Mouse (Mus musculus) myocyte (in vitro differentiated cells): ENCODE results near the gene Tubg2. TPM values are rescaled to one million over a fixed set of nuclear protein-coding genes. Genes with fewer than 3 reads are reported as not detected.

Source experiments
- H3K27me3 ChIP-seq: one replicate; pipeline ENCODE4 v1.6.1; 2011; ENCODE audit not compliant: control insufficient read depth, insufficient read depth, insufficient read length
- H3K36me3 ChIP-seq: one replicate; pipeline ENCODE4 v1.6.1; 2011; ENCODE audit not compliant: control insufficient read depth, insufficient read depth
- H3K4me2 ChIP-seq: one replicate; pipeline ENCODE4 v1.6.1; 2011; ENCODE audit warnings: low read depth, control low read depth
- H3K4me3 ChIP-seq: one replicate; pipeline ENCODE4 v1.5.1; 2011; ENCODE audit warnings: mild to moderate bottlenecking, control low read depth, moderate library complexity
- H3K79me2 ChIP-seq: one replicate; pipeline ENCODE4 v1.6.1; 2011; ENCODE audit not compliant: control insufficient read depth, insufficient read depth
- H3ac ChIP-seq: one replicate; pipeline ENCODE4 v1.6.1; 2011; ENCODE audit not compliant: control insufficient read depth, insufficient read length
- CEBPB ChIP-seq: IDR thresholded peaks from 2 replicates; pipeline ENCODE4 v1.6.1; 2011; ENCODE audit warnings: mild to moderate bottlenecking, moderate library complexity; ENCODE audit not compliant: poor library complexity, insufficient read depth, severe bottlenecking
- E2F4 ChIP-seq: IDR thresholded peaks from one replicate; pipeline ENCODE4 v1.6.1; 2011; ENCODE audit warnings: mild to moderate bottlenecking, control low read depth, moderate library complexity; ENCODE audit not compliant: insufficient read depth
- MAX ChIP-seq: IDR thresholded peaks from one replicate; pipeline ENCODE4 v1.6.1; 2011; ENCODE audit warnings: low read depth, mild to moderate bottlenecking, control low read depth
- MYOD1 ChIP-seq, 3 experiments: IDR thresholded peaks; one replicate each; pipeline ENCODE4 v1.6.1; 2011; ENCODE audit warnings: control low read depth in 2 of 3, low read depth in 2 of 3, mild to moderate bottlenecking in 2 of 3, moderate library complexity in 1 of 3; ENCODE audit not compliant: insufficient read length in 2 of 3, control insufficient read depth in 1 of 3
- MYOG ChIP-seq, 3 experiments: IDR thresholded peaks; one replicate each; pipeline ENCODE4 v1.6.1; 2011; ENCODE audit warnings: control low read depth in 2 of 3, low read depth in 2 of 3, mild to moderate bottlenecking in 2 of 3; ENCODE audit not compliant: insufficient read length in 2 of 3, control insufficient read depth in 1 of 3, insufficient read depth in 1 of 3
- POLR2A ChIP-seq: IDR thresholded peaks from one replicate; pipeline ENCODE4 v1.6.1; 2011; ENCODE audit warnings: low read depth, mild to moderate bottlenecking, control low read depth, moderate library complexity; ENCODE audit not compliant: insufficient read length
- POLR2AphosphoS2 ChIP-seq: IDR thresholded peaks from one replicate; pipeline ENCODE4 v1.6.1; 2011; ENCODE audit warnings: low read depth, control low read depth; ENCODE audit not compliant: insufficient read length
- REST ChIP-seq: IDR thresholded peaks from one replicate; pipeline ENCODE4 v1.6.1; 2011; ENCODE audit warnings: mild to moderate bottlenecking, control low read depth, moderate library complexity; ENCODE audit not compliant: insufficient read depth, insufficient read length
- SRF ChIP-seq: IDR thresholded peaks from one replicate; pipeline ENCODE4 v1.6.1; 2011; ENCODE audit warnings: low read depth; ENCODE audit not compliant: control insufficient read depth, insufficient read length
- TCF12 ChIP-seq: IDR thresholded peaks from one replicate; pipeline ENCODE4 v1.6.1; 2011; ENCODE audit warnings: mild to moderate bottlenecking, control low read depth; ENCODE audit not compliant: poor library complexity, insufficient read depth, severe bottlenecking
- TCF3 ChIP-seq: IDR thresholded peaks from one replicate; pipeline ENCODE4 v1.6.1; 2011; ENCODE audit warnings: low read depth, control low read depth; ENCODE audit not compliant: insufficient read length
- USF1 ChIP-seq: IDR thresholded peaks from one replicate; pipeline ENCODE4 v1.6.1; 2011; ENCODE audit warnings: low read depth, mild to moderate bottlenecking, control low read depth, moderate library complexity
- polyA plus RNA-seq: library from polyadenylated mRNA; unstranded; fragments of >200 nt; fragmentation: generic; extraction: Trizol; gene quantifications from one replicate; pipeline ENCODE4 v1.2.1, GENCODE M21; 2012; ENCODE audit warnings: missing spikeins

The Tubg2 gene
- 0.18 TPM for polyA plus RNA-seq

DNA sequence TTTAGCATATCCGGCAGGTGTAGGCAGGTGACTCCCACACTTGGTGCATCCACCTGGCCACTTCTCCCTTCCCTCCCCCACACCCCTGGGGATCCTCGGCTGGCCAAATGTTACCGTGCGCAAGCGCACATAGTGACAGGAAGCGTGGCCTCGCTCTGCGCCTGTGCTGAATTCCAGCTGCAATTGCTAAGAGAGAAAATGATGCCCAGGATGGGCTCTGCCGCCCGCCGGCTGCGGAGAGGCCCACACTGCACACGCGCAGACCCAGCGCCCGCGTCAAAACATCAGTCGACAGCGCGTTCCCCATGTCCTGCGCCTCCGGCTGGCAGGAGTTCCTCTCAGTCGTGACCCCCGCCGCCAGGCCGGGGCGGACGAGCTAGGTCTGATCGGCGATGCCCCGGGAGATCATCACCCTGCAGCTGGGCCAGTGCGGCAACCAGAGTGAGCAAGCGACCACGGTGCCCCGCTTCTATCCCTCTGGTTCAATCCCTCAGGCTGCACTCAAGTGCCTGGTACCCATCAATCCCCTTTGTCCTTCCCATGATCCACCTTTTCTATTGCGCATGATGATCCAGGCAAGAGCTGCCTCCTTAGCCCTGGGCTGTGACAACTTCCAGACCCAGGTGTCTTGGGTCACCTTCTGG, at the start of gene Tubg2:
Gene Tubg2 (plus strand): TSS at position 180 of the 644 bp plus-strand sequence.
- Histone ChIP-seq H3ac (no peak within 1 kb of the TSS), H3K4me3 (no peak within 1 kb of the TSS), H3K4me2 (no peak within 1 kb of the TSS), H3K27me3 (no peaks in the 10 kb centered on the region), H3K79me2 (no peaks in the 10 kb centered on the region), H3K36me3 (no peaks in the 10 kb centered on the region)
- TF ChIP-seq TCF12 (no peak), SRF (no peak), REST (no peak), POLR2AphosphoS2 (no peak), E2F4 (no peak), USF1 (no peak), TCF3 (no peak), POLR2A (no peak), MAX (no peak), MYOD1 (IDR thresholded peaks at IDR 0.05; ENCODE audit: control insufficient read depth in 1 of 3, insufficient read length in 2 of 3, low read depth in 2 of 3) (no peak), MYOG (IDR thresholded peaks at IDR 0.05; ENCODE audit: control insufficient read depth in 1 of 3, insufficient read depth in 1 of 3, insufficient read length in 2 of 3, low read depth in 2 of 3) (no peak), CEBPB (no peak)

DNA sequence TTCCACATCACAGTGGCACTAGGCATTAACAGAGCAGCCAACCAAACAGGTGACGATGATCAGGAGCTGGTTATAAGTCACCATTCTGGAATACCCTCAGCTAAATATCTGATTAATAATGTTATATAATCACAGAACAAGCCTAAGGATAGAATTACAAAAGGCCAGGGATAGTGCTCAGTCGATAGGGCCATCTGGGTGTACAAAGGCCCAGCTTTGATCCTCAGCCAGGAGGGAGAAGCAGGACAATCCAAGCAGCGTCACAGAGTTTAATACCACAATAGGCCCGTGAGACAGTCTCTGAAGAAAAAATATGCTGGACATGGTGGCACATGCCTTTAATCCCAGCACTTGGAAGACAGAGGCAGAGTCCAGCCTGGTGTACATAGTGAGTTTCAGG, 46.4 kb upstream of the Tubg2 start:
- no peaks in the 10 kb centered on the region for H3K27me3 ChIP-seq
- H3K4me3 ChIP-seq = no peak overlapping the region
- TF ChIP-seq MYOG (IDR thresholded peaks at IDR 0.05; ENCODE audit: control insufficient read depth in 1 of 3, insufficient read depth in 1 of 3, insufficient read length in 2 of 3, low read depth in 2 of 3) = no peak
- no peak for TF ChIP-seq REST
- no peak for TF ChIP-seq POLR2AphosphoS2
- no peak for TF ChIP-seq TCF12
- TF ChIP-seq CEBPB = no peak
- no peak overlapping the region for H3K4me2 ChIP-seq
- no peak overlapping the region for H3ac ChIP-seq
- peaks cover 75% of the 10 kb centered on the region for H3K79me2 ChIP-seq
- H3K36me3 ChIP-seq = peaks cover 13% of the 10 kb centered on the region

DNA sequence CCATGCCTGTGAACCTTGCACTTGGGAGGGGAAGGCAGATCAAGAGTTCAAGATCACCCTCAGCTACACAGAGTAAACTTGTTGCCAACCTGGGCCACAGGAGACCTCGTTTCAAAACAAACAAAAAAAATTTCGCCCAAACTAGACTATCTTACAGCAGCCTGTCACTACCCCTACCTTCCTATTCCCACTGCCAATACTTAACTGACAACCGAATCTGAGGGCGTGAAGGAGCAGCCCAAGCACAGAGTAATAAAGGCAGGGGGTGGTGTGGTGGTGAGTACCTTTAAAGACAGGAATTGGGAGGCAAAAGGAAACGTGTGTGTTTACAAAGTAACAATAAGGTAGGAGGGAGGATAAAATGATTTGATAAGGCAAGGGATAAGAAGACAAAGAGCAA, 45.0 kb upstream of the Tubg2 start:
- H3K4me3 ChIP-seq = no peak overlapping the region
- peaks cover 89% of the 10 kb centered on the region for H3K79me2 ChIP-seq
- no peak overlapping the region for H3K4me2 ChIP-seq
- peaks cover 8% of the 10 kb centered on the region for H3K36me3 ChIP-seq
- H3K27me3 ChIP-seq = no peaks in the 10 kb centered on the region
- H3ac ChIP-seq = no peak overlapping the region
- no peak for TF ChIP-seq MYOG (IDR thresholded peaks at IDR 0.05; ENCODE audit: control insufficient read depth in 1 of 3, insufficient read depth in 1 of 3, insufficient read length in 2 of 3, low read depth in 2 of 3)
- no peak for TF ChIP-seq POLR2A
- TF ChIP-seq MYOD1 (IDR thresholded peaks at IDR 0.05; ENCODE audit: control insufficient read depth in 1 of 3, insufficient read length in 2 of 3, low read depth in 2 of 3) = no peak
- no peak for TF ChIP-seq USF1
- TF ChIP-seq MAX = no peak
- TF ChIP-seq REST = no peak
- TF ChIP-seq SRF = no peak

DNA sequence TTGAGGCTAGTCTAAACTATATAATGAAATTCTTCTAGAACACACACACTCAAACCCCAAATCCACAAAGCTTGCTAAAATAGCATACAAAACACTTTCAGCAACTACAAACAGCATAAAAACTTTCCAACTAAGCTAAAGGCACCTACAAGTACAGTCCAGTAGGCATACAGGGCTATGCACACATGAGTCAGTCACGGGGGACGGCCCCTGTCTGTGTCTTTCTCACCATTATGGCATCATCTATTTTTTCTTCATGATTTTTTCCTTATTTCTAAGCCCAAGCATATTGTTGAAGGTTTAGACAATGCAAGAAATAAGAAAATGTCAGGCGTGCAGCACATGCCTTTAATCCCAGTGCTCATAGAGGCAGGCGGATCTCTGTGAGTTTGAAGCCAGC, 44.5 kb upstream of the Tubg2 start:
- TF ChIP-seq TCF12 (no peak), CEBPB (no peak), MYOG (IDR thresholded peaks at IDR 0.05; ENCODE audit: control insufficient read depth in 1 of 3, insufficient read depth in 1 of 3, insufficient read length in 2 of 3, low read depth in 2 of 3) (no peak), REST (no peak), E2F4 (no peak), MYOD1 (IDR thresholded peaks at IDR 0.05; ENCODE audit: control insufficient read depth in 1 of 3, insufficient read length in 2 of 3, low read depth in 2 of 3) (no peak), POLR2A (no peak), TCF3 (no peak), USF1 (no peak), MAX (no peak), SRF (no peak), POLR2AphosphoS2 (no peak)
- no peak overlapping the region for H3K4me2 ChIP-seq
- H3ac ChIP-seq = no peak overlapping the region
- H3K27me3 ChIP-seq = no peaks in the 10 kb centered on the region
- no peak overlapping the region for H3K4me3 ChIP-seq
- peaks cover 93% of the 10 kb centered on the region for H3K79me2 ChIP-seq
- H3K36me3 ChIP-seq = peaks cover 3% of the 10 kb centered on the region

DNA sequence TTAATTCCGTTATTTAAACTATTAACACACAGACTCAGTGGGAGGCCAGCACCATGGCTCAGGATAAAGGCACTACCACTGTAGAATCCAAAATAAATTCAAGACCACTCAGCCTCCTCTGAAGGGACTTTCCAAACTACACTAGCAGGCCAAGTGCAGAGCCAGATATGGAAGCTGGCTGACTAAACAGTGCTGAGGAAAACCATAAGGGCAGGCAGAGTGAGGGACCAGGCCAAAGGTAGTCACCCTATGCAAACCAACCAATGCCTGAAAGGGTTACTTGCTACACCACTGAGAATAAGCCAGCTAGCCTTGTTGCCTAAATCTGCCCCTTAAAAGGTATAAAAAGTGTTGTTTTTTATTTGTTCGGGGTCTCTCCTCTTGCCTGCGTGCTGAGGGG, 43.5 kb upstream of the Tubg2 start:
- H3K27me3 ChIP-seq = no peaks in the 10 kb centered on the region
- no peak overlapping the region for H3K4me3 ChIP-seq
- peaks cover 7% of the 10 kb centered on the region for H3K36me3 ChIP-seq
- TF ChIP-seq TCF3 = no peak
- TF ChIP-seq MYOD1 (IDR thresholded peaks at IDR 0.05; ENCODE audit: control insufficient read depth in 1 of 3, insufficient read length in 2 of 3, low read depth in 2 of 3) = no peak
- no peak for TF ChIP-seq MYOG (IDR thresholded peaks at IDR 0.05; ENCODE audit: control insufficient read depth in 1 of 3, insufficient read depth in 1 of 3, insufficient read length in 2 of 3, low read depth in 2 of 3)
- TF ChIP-seq TCF12 = no peak
- no peak for TF ChIP-seq CEBPB
- TF ChIP-seq REST = no peak
- TF ChIP-seq POLR2A = no peak
- no peak for TF ChIP-seq USF1
- no peak for TF ChIP-seq E2F4
- no peak for TF ChIP-seq SRF
- no peak for TF ChIP-seq MAX
- TF ChIP-seq POLR2AphosphoS2 = no peak
- no peak overlapping the region for H3K4me2 ChIP-seq
- peaks cover 99% of the 10 kb centered on the region for H3K79me2 ChIP-seq
- no peak overlapping the region for H3ac ChIP-seq
